Mouse (Mus musculus) brain, embryonic 14.5 days (tissue): Measurements from ENCODE around the gene Pgam1.

Experiments used
- CTCF ChIP-seq: fragments of 200-500 bp; IDR thresholded peaks from 2 replicates; pipeline ENCODE4 v1.5.1; 2012; ENCODE audit warnings: inconsistent platforms, mild to moderate bottlenecking, moderate library complexity, borderline replicate concordance; ENCODE audit not compliant: insufficient read depth, insufficient read length; ENCODE audit errors: extremely low read depth
- POLR2A ChIP-seq: fragments of 200-500 bp; IDR thresholded peaks from 2 replicates; pipeline ENCODE4 v1.6.1; 2012; ENCODE audit warnings: mild to moderate bottlenecking, inconsistent platforms, borderline replicate concordance; ENCODE audit not compliant: poor library complexity, insufficient read depth, insufficient read length, severe bottlenecking; ENCODE audit errors: extremely low read depth

GRCm38 (mm10) chr19:41894959-41895358 lies 16.8 kb upstream of the Pgam1 start:
- TF ChIP-seq CTCF: no peak
- no peak for TF ChIP-seq POLR2A
